Mouse (Mus musculus) layer of hippocampus, adult 18-20 months (tissue): ENCODE results near the gene Naaladl2. TPM values are rescaled to one million over a fixed set of nuclear protein-coding genes. Genes with fewer than 3 reads are reported as not detected.

ENCODE experiments used
- DNase-seq, 2 experiments: peaks; one replicate each; pipeline ENCODE4 v3.0.0; 2022; ENCODE audit warnings: low spot score in 2 of 2
- total RNA-seq, 2 experiments: library from RNA; stranded (reverse); gene quantifications; 2 replicates each; pipeline ENCODE4 v1.2.3; 2021

Gene Naaladl2
- total RNA-seq, 2 experiments from 2014 or later: 2.9 to 3.0 TPM

GRCm38 (mm10) chr3:24705778-24706423 is 438.2 kb downstream of the Naaladl2 start:
- DNase-seq: no peak

GRCm38 (mm10) chr3:24690162-24690915 is 453.7 kb downstream of the Naaladl2 start:
- DNase-seq: peak in 1 of 2 experiments; percentile 18

- no peak for DNase-seq
These were observed 473.6 kb downstream of the Naaladl2 start for GRCm38 (mm10) chr3:24670500-24670899.

GRCm38 (mm10) chr3:24668052-24668916 is 475.8 kb downstream of the Naaladl2 start:
- no peak for DNase-seq

- DNase-seq: no peak
These were observed 478.7 kb downstream of the Naaladl2 start for GRCm38 (mm10) chr3:24665408-24665807.

GRCm38 (mm10) chr3:24663749-24664148 is 480.3 kb downstream of the Naaladl2 start:
- DNase-seq: no peak

- no peak for DNase-seq
These were observed 514.0 kb downstream of the Naaladl2 start for GRCm38 (mm10) chr3:24630032-24630431.

- DNase-seq: peak in 1 of 2 experiments; percentile 13
These were observed 538.6 kb downstream of the Naaladl2 start for GRCm38 (mm10) chr3:24605485-24605884.

- no peak for DNase-seq
These were observed 539.2 kb downstream of the Naaladl2 start for GRCm38 (mm10) chr3:24604791-24605320.

GRCm38 (mm10) chr3:24595447-24595846 is 548.6 kb downstream of the Naaladl2 start:
- no peak for DNase-seq

- no peak for DNase-seq
These were observed 587.4 kb downstream of the Naaladl2 start for GRCm38 (mm10) chr3:24556617-24557016.

- no peak for DNase-seq
These were observed 590.4 kb downstream of the Naaladl2 start for GRCm38 (mm10) chr3:24553701-24554100.

- DNase-seq: no peak
These were observed 591.4 kb downstream of the Naaladl2 start for GRCm38 (mm10) chr3:24552631-24553030.

GRCm38 (mm10) chr3:24533775-24534458 is 610.1 kb downstream of the Naaladl2 start:
- no peak for DNase-seq

GRCm38 (mm10) chr3:24514918-24515317 is 629.1 kb downstream of the Naaladl2 start:
- no peak for DNase-seq

- peak in 1 of 2 experiments; percentile 8 for DNase-seq
These were observed 657.5 kb downstream of the Naaladl2 start for GRCm38 (mm10) chr3:24486456-24487112.

- DNase-seq: peak; percentile 22 to 67
These were observed 680.1 kb downstream of the Naaladl2 start for GRCm38 (mm10) chr3:24463941-24464340.

- DNase-seq: peak; percentile 9 to 12
These were observed 703.4 kb downstream of the Naaladl2 start for GRCm38 (mm10) chr3:24440621-24441020.

GRCm38 (mm10) chr3:24432761-24433160 is 711.3 kb downstream of the Naaladl2 start:
- DNase-seq: no peak

- no peak for DNase-seq
These were observed 752.3 kb downstream of the Naaladl2 start for GRCm38 (mm10) chr3:24391737-24392136.
